Mouse (Mus musculus) kidney, embryonic 16.5 days (tissue): ENCODE measurements at regions not wholly inside any gene's neighbourhood (a gene's known extent, or its start where the extent isn't known, plus 50 kb on each side); places are given as distances from the start of the nearest gene placed in this dataset.

Experiments used
- ATAC-seq: fragments of 200-750 bp; cut with Nextera tagmentation; 2 replicates; pipeline ENCODE4 v1.8.0; 2017; ENCODE audit warnings: moderate TSS enrichment; ENCODE audit not compliant: low FRiP score, low TSS enrichment
- H3K27ac ChIP-seq: fragments of 300-500 bp; sonication (generic); 2 replicates; pipeline ENCODE4 v1.5.1; 2014; ENCODE audit warnings: low read length
- H3K27me3 ChIP-seq: fragments of 300-500 bp; sonication (generic); 2 replicates; pipeline ENCODE4 v1.6.1; 2014; ENCODE audit warnings: low read length, control low read depth, mixed read lengths; ENCODE audit not compliant: insufficient read depth
- H3K36me3 ChIP-seq: fragments of 300-500 bp; sonication (generic); 2 replicates; pipeline ENCODE4 v1.6.1; 2014; ENCODE audit warnings: low read length, control low read depth, mixed read lengths; ENCODE audit not compliant: insufficient read depth
- H3K4me1 ChIP-seq: fragments of 300-500 bp; sonication (generic); 2 replicates; pipeline ENCODE4 v1.6.1; 2014; ENCODE audit warnings: low read length, control low read depth, mixed read lengths; ENCODE audit not compliant: insufficient read depth
- H3K4me2 ChIP-seq: fragments of 300-500 bp; sonication (generic); replicated peaks from 2 replicates; pipeline ENCODE4 v1.6.1; 2014; ENCODE audit warnings: low read depth, low read length
- H3K4me3 ChIP-seq: fragments of 300-500 bp; sonication (generic); 2 replicates; pipeline ENCODE4 v1.5.1; 2014; ENCODE audit warnings: mild to moderate bottlenecking, low read length
- H3K9ac ChIP-seq: fragments of 300-500 bp; sonication (generic); replicated peaks from 2 replicates; pipeline ENCODE4 v1.6.1; 2014; ENCODE audit warnings: low read length
- H3K9me3 ChIP-seq: fragments of 300-500 bp; sonication (generic); 2 replicates; pipeline ENCODE4 v1.6.1; 2016; ENCODE audit warnings: low read length, control low read depth
- WGBS: fragments of 180-500 bp; shearing (Covaris S2); extraction: QIAGEN DNeasy Blood & Tissue Kit; methylation state at CpG from one replicate; pipeline ENCODE4 v1.1.7; 2014; 5-methylcytosine and 5-hydroxymethylcytosine counted together

DNA sequence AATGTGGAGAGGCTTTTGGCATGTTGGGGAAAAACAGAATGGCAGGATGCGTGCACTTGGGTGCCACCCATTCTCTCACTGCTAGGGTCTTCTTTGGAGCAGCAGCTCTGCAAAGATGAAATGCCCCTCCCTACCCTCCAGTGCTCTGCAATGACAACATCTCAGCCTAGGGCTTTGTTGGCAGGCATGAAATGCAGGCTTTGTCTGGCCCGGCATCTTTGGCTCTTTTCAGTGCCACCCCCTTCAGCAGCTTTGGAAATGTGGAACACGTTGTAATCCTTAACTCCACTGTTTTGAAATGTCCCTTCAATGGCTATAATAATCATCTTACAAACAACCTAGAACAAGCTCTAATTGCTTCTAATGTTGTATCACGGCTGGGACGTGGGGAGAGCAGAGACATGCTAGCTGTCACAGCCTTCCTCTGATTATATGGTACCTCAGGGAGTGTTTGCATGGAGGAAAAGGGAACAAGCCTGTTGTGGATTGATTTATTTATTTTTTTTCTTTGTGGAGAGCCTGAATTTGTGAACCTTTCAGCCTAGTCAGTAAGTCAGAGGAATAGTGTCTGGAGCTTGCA, 581.6 kb upstream of the Kirrel3 start:
- ATAC-seq: no peak
- no peak overlapping the region for H3K4me2 ChIP-seq
- no peaks in the 10 kb centered on the region for H3K36me3 ChIP-seq
- no peak overlapping the region for H3K27ac ChIP-seq
- H3K27me3 ChIP-seq: no peaks in the 10 kb centered on the region
- H3K4me3 ChIP-seq: no peak overlapping the region
- 51% methylated on average over 5 of the region's 5 CpGs for WGBS
- H3K9ac ChIP-seq: no peak overlapping the region
- peaks cover 13% of the 10 kb centered on the region for H3K4me1 ChIP-seq
- H3K9me3 ChIP-seq: no peaks in the 10 kb centered on the region

DNA sequence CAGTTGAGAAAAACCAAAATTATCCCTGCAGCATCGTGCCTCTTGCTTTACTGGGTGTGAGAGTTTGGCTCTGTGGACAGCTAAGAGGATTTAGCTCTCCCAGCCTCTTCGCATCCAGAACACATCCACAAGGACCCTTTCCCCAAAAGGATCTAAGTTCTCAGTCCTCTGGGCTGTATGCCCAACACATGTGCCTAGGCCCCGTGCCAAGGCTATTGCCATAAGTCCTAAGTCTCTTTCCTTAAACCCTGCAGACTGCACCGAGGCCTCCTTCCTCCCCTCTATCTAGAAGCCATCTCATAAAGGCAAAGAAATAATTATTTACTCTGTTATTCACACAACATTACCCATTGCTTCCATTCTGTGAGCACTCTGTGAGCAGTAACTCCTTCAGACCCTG, 570.8 kb upstream of the Kirrel3 start:
- Histone ChIP-seq H3K9ac (no peak overlapping the region), H3K4me3 (no peak overlapping the region), H3K27ac (no peak overlapping the region), H3K36me3 (no peaks in the 10 kb centered on the region), H3K4me1 (no peaks in the 10 kb centered on the region), H3K27me3 (no peaks in the 10 kb centered on the region), H3K9me3 (no peaks in the 10 kb centered on the region), H3K4me2 (no peak overlapping the region)
- 87% methylated on average over 4 of the region's 4 CpGs for WGBS
- no peak for ATAC-seq

- H3K4me3 ChIP-seq: no peak overlapping the region
- WGBS: 65% methylated on average over 4 of the region's 4 CpGs
- H3K4me2 ChIP-seq: no peak overlapping the region
- no peak overlapping the region for H3K27ac ChIP-seq
- no peak overlapping the region for H3K9ac ChIP-seq
- H3K9me3 ChIP-seq: no peaks in the 10 kb centered on the region
- H3K27me3 ChIP-seq: no peaks in the 10 kb centered on the region
- no peaks in the 10 kb centered on the region for H3K36me3 ChIP-seq
- no peaks in the 10 kb centered on the region for H3K4me1 ChIP-seq
- no peak for ATAC-seq
These were observed 570.2 kb upstream of the Kirrel3 start for GRCm38 (mm10) chr9:33915349-33916056.

DNA sequence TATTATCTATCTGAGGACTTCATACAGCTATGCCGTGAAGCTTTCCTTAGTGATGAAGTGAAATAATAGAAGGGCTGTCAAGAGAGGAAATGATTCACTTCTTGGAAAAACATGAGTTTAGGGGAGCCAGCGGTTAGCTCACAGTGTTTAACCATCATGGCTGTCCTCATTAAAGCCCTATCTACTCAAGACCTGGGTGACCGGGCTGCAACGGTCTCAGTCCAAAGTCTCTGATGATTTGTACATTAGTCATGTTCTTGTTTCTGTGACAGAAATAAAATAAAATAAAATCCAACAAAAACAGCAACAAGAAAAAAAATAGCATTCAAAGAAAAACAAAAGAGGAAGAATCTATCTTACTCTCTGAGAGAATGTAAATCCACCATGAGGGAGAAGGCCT, 555.4 kb upstream of the Kirrel3 start:
- no peak overlapping the region for H3K4me2 ChIP-seq
- H3K36me3 ChIP-seq: no peaks in the 10 kb centered on the region
- WGBS: 58% methylated on average over 4 of the region's 4 CpGs
- no peaks in the 10 kb centered on the region for H3K9me3 ChIP-seq
- no peak for ATAC-seq
- H3K27ac ChIP-seq: no peak overlapping the region
- no peaks in the 10 kb centered on the region for H3K4me1 ChIP-seq
- no peak overlapping the region for H3K9ac ChIP-seq
- no peaks in the 10 kb centered on the region for H3K27me3 ChIP-seq
- no peak overlapping the region for H3K4me3 ChIP-seq

GRCm38 (mm10) chr9:33934071-33934470, 551.6 kb upstream of the Kirrel3 start:
- H3K9ac ChIP-seq: no peak overlapping the region

DNA sequence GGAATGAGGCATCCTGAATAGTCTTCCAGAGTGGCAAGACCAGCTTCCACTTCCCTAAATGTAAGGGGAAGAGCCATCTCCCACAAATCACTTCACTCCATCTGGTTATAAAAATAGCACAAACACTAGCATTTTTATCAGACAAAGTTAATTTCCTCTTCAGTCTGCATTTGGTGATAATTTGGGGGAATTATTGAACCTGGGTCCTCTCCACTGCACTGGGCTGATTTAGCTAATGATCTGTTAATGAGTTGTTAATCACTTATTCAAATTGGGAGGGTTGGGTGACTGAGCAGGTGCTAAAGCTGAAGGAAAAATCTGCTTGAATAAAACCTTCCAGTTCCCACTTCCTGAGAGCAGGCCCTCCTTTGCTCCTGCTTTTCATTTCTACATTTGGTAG, 531.4 kb upstream of the Kirrel3 start:
- H3K4me1 ChIP-seq: no peaks in the 10 kb centered on the region
- H3K9ac ChIP-seq: no peak overlapping the region
- H3K36me3 ChIP-seq: no peaks in the 10 kb centered on the region
- no peak overlapping the region for H3K27ac ChIP-seq
- H3K4me3 ChIP-seq: no peak overlapping the region
- no peaks in the 10 kb centered on the region for H3K9me3 ChIP-seq
- no peak for ATAC-seq
- no peaks in the 10 kb centered on the region for H3K27me3 ChIP-seq
- H3K4me2 ChIP-seq: no peak overlapping the region

More at GRCm38 (mm10) chr9:33934071-33934470, 551.6 kb upstream of the Kirrel3 start:
- no peaks in the 10 kb centered on the region for H3K27me3 ChIP-seq
- 78% methylated on average over 5 of the region's 5 CpGs for WGBS
- H3K4me1 ChIP-seq: no peaks in the 10 kb centered on the region
- no peaks in the 10 kb centered on the region for H3K9me3 ChIP-seq
- H3K36me3 ChIP-seq: no peaks in the 10 kb centered on the region
- H3K4me2 ChIP-seq: no peak overlapping the region
- no peak overlapping the region for H3K27ac ChIP-seq
- no peak overlapping the region for H3K4me3 ChIP-seq
- no peak for ATAC-seq
